Mouse (Mus musculus): Measurements from ENCODE around the gene Fam71b. TPM values are rescaled to one million over a fixed set of nuclear protein-coding genes. Genes with fewer than 3 reads are reported as not detected.
A peak's percentile ranks its signal among the peaks of the same experiment; 100 is the strongest.
"Not testable (repeated sequence)": the region's sequence is repeated elsewhere in the genome, so short reads cannot be mapped to it uniquely, and the experiment has no call there.

Fam71b gene
- polyA plus RNA-seq, 1 experiment from 2014 or later = not detected

- no peak overlapping the region for H3K4me2 ChIP-seq (replicated peaks)
Measured at GRCm38 (mm10) chr11:46406721-46407120, 10.4 kb downstream of the Fam71b start.

GRCm38 (mm10) chr11:46410018-46410563 lies 13.7 kb downstream of the Fam71b start:
- WGBS = 35% methylated on average over 2 of the region's 2 CpGs

More at GRCm38 (mm10) chr11:46406721-46407120, 10.4 kb downstream of the Fam71b start:
- Histone ChIP-seq H3K27me3 (no peaks in the 10 kb centered on the region), H3K9ac (replicated peaks) (no peak overlapping the region), H3K4me1 (replicated peaks) (no peaks in the 10 kb centered on the region), H3K36me3 (no peaks in the 10 kb centered on the region), H3K9me3 (no peaks in the 10 kb centered on the region), H3K27ac (no peak overlapping the region), H3K4me3 (replicated peaks) (no peak overlapping the region)
- WGBS = 33% methylated on average over 10 of the region's 10 CpGs
- ATAC-seq = no peak

GRCm38 (mm10) chr11:46418438-46418837 lies 22.1 kb downstream of the Fam71b start:
- ATAC-seq = no peak
- 84% methylated on average over 1 of the region's 1 CpGs for WGBS
- Histone ChIP-seq H3K4me2 (replicated peaks) (no peak overlapping the region), H3K4me3 (replicated peaks) (no peak overlapping the region), H3K4me1 (replicated peaks) (no peaks in the 10 kb centered on the region), H3K27ac (no peak overlapping the region), H3K9me3 (no peaks in the 10 kb centered on the region), H3K36me3 (no peaks in the 10 kb centered on the region), H3K9ac (replicated peaks) (no peak overlapping the region), H3K27me3 (no peaks in the 10 kb centered on the region)

More at GRCm38 (mm10) chr11:46410018-46410563, 13.7 kb downstream of the Fam71b start:
- H3K9ac ChIP-seq (replicated peaks) = no peak overlapping the region
- H3K4me1 ChIP-seq (replicated peaks) = no peaks in the 10 kb centered on the region
- no peaks in the 10 kb centered on the region for H3K27me3 ChIP-seq
- no peak for ATAC-seq
- no peaks in the 10 kb centered on the region for H3K9me3 ChIP-seq
- H3K27ac ChIP-seq = no peak overlapping the region
- no peak overlapping the region for H3K4me3 ChIP-seq (replicated peaks)
- H3K4me2 ChIP-seq (replicated peaks) = no peak overlapping the region
- H3K36me3 ChIP-seq = no peaks in the 10 kb centered on the region

GRCm38 (mm10) chr11:46418860-46419259 lies 22.5 kb downstream of the Fam71b start:
- 90% methylated on average over 5 of the region's 5 CpGs for WGBS
- Histone ChIP-seq H3K9me3 (no peaks in the 10 kb centered on the region), H3K4me1 (replicated peaks) (no peaks in the 10 kb centered on the region), H3K27ac (no peak overlapping the region), H3K9ac (replicated peaks) (no peak overlapping the region), H3K36me3 (no peaks in the 10 kb centered on the region), H3K4me2 (replicated peaks) (no peak overlapping the region), H3K4me3 (replicated peaks) (no peak overlapping the region), H3K27me3 (no peaks in the 10 kb centered on the region)
- no peak for ATAC-seq

GRCm38 (mm10) chr11:46421086-46421888 lies 24.9 kb downstream of the Fam71b start:
- Histone ChIP-seq H3K27me3 (no peaks in the 10 kb centered on the region), H3K4me3 (replicated peaks) (no peak overlapping the region), H3K4me1 (replicated peaks) (no peaks in the 10 kb centered on the region), H3K4me2 (replicated peaks) (no peak overlapping the region), H3K36me3 (no peaks in the 10 kb centered on the region), H3K9ac (replicated peaks) (no peak overlapping the region), H3K9me3 (no peaks in the 10 kb centered on the region), H3K27ac (no peak overlapping the region)
- ATAC-seq = no peak
- WGBS = 87% methylated on average over 8 of the region's 8 CpGs

GRCm38 (mm10) chr11:46428131-46428530 lies 31.8 kb downstream of the Fam71b start:
- H3K9ac ChIP-seq (replicated peaks); ATAC-seq; H3K4me2 ChIP-seq (replicated peaks); H3K9me3 ChIP-seq; H3K27me3 ChIP-seq; H3K4me1 ChIP-seq (replicated peaks); H3K27ac ChIP-seq; H3K4me3 ChIP-seq (replicated peaks); H3K36me3 ChIP-seq: not testable (repeated sequence)
- WGBS = 47% methylated on average over 4 of the region's 4 CpGs

- Histone ChIP-seq H3K27ac (no peak overlapping the region), H3K9ac (replicated peaks) (no peak overlapping the region), H3K36me3 (no peaks in the 10 kb centered on the region), H3K4me3 (replicated peaks) (no peak overlapping the region), H3K27me3 (no peaks in the 10 kb centered on the region), H3K4me1 (replicated peaks) (no peaks in the 10 kb centered on the region), H3K9me3 (no peaks in the 10 kb centered on the region), H3K4me2 (replicated peaks) (no peak overlapping the region)
- no peak for ATAC-seq
- 100% methylated on average over 2 of the region's 2 CpGs for WGBS
Measured at GRCm38 (mm10) chr11:46430123-46430522, 33.8 kb downstream of the Fam71b start.

- Histone ChIP-seq H3K27me3 (no peaks in the 10 kb centered on the region), H3K4me3 (replicated peaks) (no peak overlapping the region), H3K27ac (no peak overlapping the region), H3K4me2 (replicated peaks) (no peak overlapping the region), H3K9ac (replicated peaks) (no peak overlapping the region), H3K36me3 (no peaks in the 10 kb centered on the region), H3K4me1 (replicated peaks) (0 out of 2 replicates have a peak, but pooled peaks cover 1% of the 10 kb centered on the region), H3K9me3 (no peaks in the 10 kb centered on the region)
- peak; percentile 93 for ATAC-seq
- WGBS = 25% methylated on average over 3 of the region's 3 CpGs
Measured at GRCm38 (mm10) chr11:46431129-46431528, 34.8 kb downstream of the Fam71b start.

GRCm38 (mm10) chr11:46435363-46435762 lies 39.0 kb downstream of the Fam71b start:
- ATAC-seq = no peak
- Histone ChIP-seq H3K4me3 (replicated peaks) (no peak overlapping the region), H3K27me3 (no peaks in the 10 kb centered on the region)

GRCm38 (mm10) chr11:46436760-46437458 lies 40.5 kb downstream of the Fam71b start, which contains the start of gene Med7:
Gene Med7, plus strand, starts transcription at chr11:46436925.
- peak within 1 kb of the TSS; percentile 94 for H3K9ac ChIP-seq (replicated peaks)
- peak within 1 kb of the TSS; percentile 88 for H3K27ac ChIP-seq
- H3K4me2 ChIP-seq (replicated peaks) = peak within 1 kb of the TSS; percentile 91
- peak; percentile 99 for ATAC-seq
- H3K27me3 ChIP-seq = no peaks in the 10 kb centered on the region
- H3K9me3 ChIP-seq = no peaks in the 10 kb centered on the region
- H3K36me3 ChIP-seq = peaks cover 16% of the 10 kb centered on the region
- peaks cover 17% of the 10 kb centered on the region for H3K4me1 ChIP-seq (replicated peaks)
- H3K4me3 ChIP-seq (replicated peaks) = peak within 1 kb of the TSS; percentile 96
- under 1% methylated on average over 58 of the region's 59 CpGs for WGBS

More at GRCm38 (mm10) chr11:46435363-46435762, 39.0 kb downstream of the Fam71b start:
- H3K4me2 ChIP-seq (replicated peaks) = no peak overlapping the region
- H3K9me3 ChIP-seq = no peaks in the 10 kb centered on the region
- H3K9ac ChIP-seq (replicated peaks) = no peak overlapping the region
- H3K36me3 ChIP-seq = peaks cover 5% of the 10 kb centered on the region
- no peak overlapping the region for H3K27ac ChIP-seq
- peaks cover 17% of the 10 kb centered on the region for H3K4me1 ChIP-seq (replicated peaks)

GRCm38 (mm10) chr11:46437459-46438000 lies 41.2 kb downstream of the Fam71b start:
- Histone ChIP-seq H3K36me3 (peaks cover 18% of the 10 kb centered on the region), H3K9ac (replicated peaks) (peak overlapping the region; percentile 94), H3K4me1 (replicated peaks) (peaks cover 17% of the 10 kb centered on the region), H3K27ac (peak overlapping the region; percentile 88; the same call in 1 of the 2 replicates), H3K4me2 (replicated peaks) (peak overlapping the region; percentile 91), H3K27me3 (no peaks in the 10 kb centered on the region), H3K4me3 (replicated peaks) (peak overlapping the region; percentile 96), H3K9me3 (no peaks in the 10 kb centered on the region)
- 1% methylated on average over 23 of the region's 23 CpGs for WGBS
- no peak; the same call in 1 of the 2 replicates for ATAC-seq

Data from midbrain, embryonic 13.5 days (tissue).